ENCODE assay signal across 8 mouse cellular contexts in genomic region chr15:102470183-102470604, GRCm38 (mm10). TPM values are rescaled to one million over a fixed set of nuclear protein-coding genes. Genes with fewer than 3 reads are reported as not detected.
A peak's percentile ranks its signal among the peaks of the same experiment; 100 is the strongest.
DNase-seq lines count a peak whose midpoint lies in the region; ATAC-seq lines count a peak whose summit lies in the region.

Gene Pcbp2, plus strand, starts transcription at chr15:102470539.

- peak within 1 kb of the TSS; percentile 97 for H3K27ac ChIP-seq in hindbrain, embryonic 15.5 days (replicated peaks)

- H3K4me1 ChIP-seq in hindbrain, embryonic 15.5 days (replicated peaks), result peaks cover 23% of the 10 kb centered on the region

- WGBS in hindbrain, embryonic 15.5 days, result under 1% methylated on average over 30 of the region's 40 CpGs

- peak within 1 kb of the TSS; percentile 93 for H3K9ac ChIP-seq in hindbrain, embryonic 15.5 days

- peak within 1 kb of the TSS; percentile 93 for H3K4me3 ChIP-seq in hindbrain, embryonic 15.5 days

- H3K4me2 ChIP-seq in hindbrain, embryonic 15.5 days, result peak within 1 kb of the TSS; percentile 70

- H3K27me3 ChIP-seq in hindbrain, embryonic 15.5 days, result no peaks in the 10 kb centered on the region

- H3K36me3 ChIP-seq in hindbrain, embryonic 15.5 days, result peaks cover 13% of the 10 kb centered on the region

- DNase-seq in T-cell, adult 2 months (ENCODE audit: low spot score), result peak; percentile 97
- DNase-seq in cerebellum, postnatal 36 days, result peak; percentile 92 to 97
- peak; percentile 96 to 97 for DNase-seq in frontal cortex, postnatal 36 days (ENCODE audit: low spot score in 2 of 2)
- DNase-seq in left cerebral cortex, adult 11 months (ENCODE audit: low spot score), result peak; percentile 91
- peak; percentile 96 to 99 for DNase-seq in lung, postnatal 4 days
- peak; percentile 95 for DNase-seq in retina, postnatal 7 days (ENCODE audit: low read depth, low spot score)
- peak; percentile 95 for DNase-seq in urinary bladder, adult 2 months (ENCODE audit: low spot score)

- no peaks in the 10 kb centered on the region for H3K9me3 ChIP-seq in hindbrain, embryonic 15.5 days

- ATAC-seq in hindbrain, embryonic 15.5 days (ENCODE audit: low FRiP score, low read depth), result peak; percentile 99

RNA-seq across cellular contexts. Expression of gene Pcbp2, which starts in this region (rescaled TPM):
- 124 and 126 TPM in 2 replicates for polyA plus RNA-seq in hindbrain, embryonic 15.5 days (2015; fragmentation: Nextera tagmentation; extraction: Ambion mirVana)
- polyA plus RNA-seq in urinary bladder, adult 2 months (2012; rRNA removed), result 328 and 432 TPM in 2 replicates

Comparison
In these comparisons a context has a peak if more than half of its experiments do, and no peak if none do; other contexts are left out.
1. Peak in every context shown above with its lines: DNase-seq, ATAC-seq, H3K4me3 ChIP-seq and H3K27ac ChIP-seq.